Mouse (Mus musculus): ENCODE measurements at regions not wholly inside any gene's neighbourhood (a gene's known extent, or its start where the extent isn't known, plus 50 kb on each side); places are given as distances from the start of the nearest gene placed in this dataset.

DNA sequence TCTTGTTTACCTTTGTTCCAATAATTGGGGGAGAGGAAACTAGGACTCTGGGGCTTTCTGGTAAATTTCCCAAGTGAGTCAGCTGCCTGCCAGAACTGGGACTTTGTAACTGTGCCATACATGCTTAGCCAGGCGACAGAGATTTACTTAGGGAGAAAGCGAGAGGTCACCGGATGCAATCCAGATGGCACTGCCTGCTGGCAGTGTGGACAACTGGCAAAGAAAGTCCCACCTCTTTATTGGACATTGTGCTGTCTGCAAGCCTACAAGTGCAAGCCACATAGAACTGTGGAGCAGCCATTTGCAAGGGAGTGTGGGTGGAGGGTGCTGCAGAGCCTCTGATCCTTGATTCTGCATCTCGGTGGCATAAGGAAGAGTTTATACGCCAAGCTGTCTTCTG lies 362.7 kb downstream of the Rps15a start:
- TF ChIP-seq CTCF (IDR thresholded peaks at IDR 0.05; ENCODE audit: low read depth, low read length) = no peak
- TF ChIP-seq POLR2A (IDR thresholded peaks at IDR 0.05; ENCODE audit: extremely low read depth, insufficient read depth, low read length) = no peak
